Mouse (Mus musculus) cerebellum, adult 2 months (tissue): ENCODE results near the gene Rif1. TPM values are rescaled to one million over a fixed set of nuclear protein-coding genes. Genes with fewer than 3 reads are reported as not detected.

Experiments
- DNase-seq, 2 experiments: peaks; one replicate each; pipeline ENCODE4 v3.0.0; 2021
- H3K27ac ChIP-seq: fragments of 200-500 bp; 2 replicates; pipeline ENCODE4 v1.5.1; 2012; ENCODE audit warnings: low read length, control low read depth, inconsistent platforms; ENCODE audit not compliant: insufficient read depth
- H3K27me3 ChIP-seq: fragments of 200-500 bp; 2 replicates; pipeline ENCODE4 v1.6.1; 2012; ENCODE audit warnings: inconsistent platforms, mild to moderate bottlenecking, low read length, moderate library complexity; ENCODE audit not compliant: control insufficient read depth, insufficient read depth
- H3K4me1 ChIP-seq: fragments of 200-500 bp; 2 replicates; pipeline ENCODE4 v1.6.1; 2011; ENCODE audit warnings: low read length; ENCODE audit not compliant: control insufficient read depth, insufficient read depth
- H3K4me3 ChIP-seq: fragments of 200-500 bp; replicated peaks from 2 replicates; pipeline ENCODE3; 2011; ENCODE audit warnings: mild to moderate bottlenecking, low read depth, low read length, control low read depth; ENCODE audit not compliant: insufficient read depth
- CTCF ChIP-seq: fragments of 200-500 bp; IDR thresholded peaks from 2 replicates; pipeline ENCODE4 v1.5.1; 2011; ENCODE audit warnings: low read depth, mild to moderate bottlenecking, control low read depth, low read length, moderate library complexity, borderline replicate concordance; ENCODE audit not compliant: insufficient read depth
- POLR2A ChIP-seq: fragments of 200-500 bp; IDR thresholded peaks from 2 replicates; pipeline ENCODE4 v1.6.1; 2011; ENCODE audit warnings: low read length, control low read depth, borderline replicate concordance; ENCODE audit not compliant: insufficient read depth
- WGBS: fragments of 180-500 bp; shearing (Covaris S2); methylation state at CpG from one replicate; pipeline ENCODE4 v1.1.7; 2018; 5-methylcytosine and 5-hydroxymethylcytosine counted together
- polyA plus RNA-seq: library from polyadenylated mRNA; depleted of rRNA; stranded (reverse); fragments of >200 nt; gene quantifications from 2 replicates; pipeline ENCODE4 v1.2.3, GENCODE M21; 2012

Rif1 gene
- polyA plus RNA-seq, 1 experiment, result 33.7 TPM

GRCm38 (mm10) chr2:52055616-52056015, 17.0 kb upstream of the Rif1 start:
- 51% methylated on average over 4 of the region's 4 CpGs for WGBS
- Histone ChIP-seq H3K4me1 (no peaks in the 10 kb centered on the region), H3K27ac (no peak overlapping the region), H3K27me3 (no peaks in the 10 kb centered on the region), H3K4me3 (no peak overlapping the region)
- DNase-seq, result no peak
- TF ChIP-seq POLR2A, result no peak
- no peak for TF ChIP-seq CTCF

- H3K27me3 ChIP-seq, result no peaks in the 10 kb centered on the region
- no peak overlapping the region for H3K27ac ChIP-seq
- WGBS, result 78% methylated on average over 1 of the region's 1 CpGs
- H3K4me1 ChIP-seq, result no peaks in the 10 kb centered on the region
- no peak for DNase-seq
- no peak for TF ChIP-seq CTCF
- no peak for TF ChIP-seq POLR2A
- no peak overlapping the region for H3K4me3 ChIP-seq
Measured at GRCm38 (mm10) chr2:52057099-52057498, 15.5 kb upstream of the Rif1 start.

- DNase-seq, result no peak
- no peak for TF ChIP-seq CTCF
- TF ChIP-seq POLR2A, result no peak
- no peak overlapping the region for H3K4me3 ChIP-seq
- no peak overlapping the region for H3K27ac ChIP-seq
- H3K4me1 ChIP-seq, result no peaks in the 10 kb centered on the region
- H3K27me3 ChIP-seq, result no peaks in the 10 kb centered on the region
Measured at GRCm38 (mm10) chr2:52057681-52058080, 15.0 kb upstream of the Rif1 start.

- H3K4me1 ChIP-seq, result peaks cover 4% of the 10 kb centered on the region; the same call in 1 of the 2 replicates
- no peak for TF ChIP-seq POLR2A
- no peak for TF ChIP-seq CTCF
- no peak overlapping the region for H3K27ac ChIP-seq
- DNase-seq, result no peak
- H3K27me3 ChIP-seq, result no peaks in the 10 kb centered on the region
- no peak overlapping the region for H3K4me3 ChIP-seq
- 85% methylated on average over 1 of the region's 1 CpGs for WGBS
Measured at GRCm38 (mm10) chr2:52068641-52069040, 4.0 kb upstream of the Rif1 start.

- peaks cover 4% of the 10 kb centered on the region; the same call in 1 of the 2 replicates for H3K4me1 ChIP-seq
- H3K27ac ChIP-seq, result no peak overlapping the region
- no peak overlapping the region for H3K4me3 ChIP-seq
- WGBS, result 94% methylated on average over 5 of the region's 5 CpGs
- TF ChIP-seq POLR2A (no peak), CTCF (no peak)
- no peak for DNase-seq
- no peaks in the 10 kb centered on the region for H3K27me3 ChIP-seq
Measured at GRCm38 (mm10) chr2:52070816-52071215, 1.8 kb upstream of the Rif1 start.

GRCm38 (mm10) chr2:52071241-52071991, 1.2 kb upstream of the Rif1 start:
- TF ChIP-seq POLR2A (no peak), CTCF (no peak)
- H3K27ac ChIP-seq, result 0 out of 2 replicates have a peak overlapping the region, but pooled peaks have one; percentile 70
- no peak overlapping the region for H3K4me3 ChIP-seq
- peaks cover 4% of the 10 kb centered on the region; the same call in 1 of the 2 replicates for H3K4me1 ChIP-seq
- WGBS, result 86% methylated on average over 13 of the region's 13 CpGs
- DNase-seq, result no peak
- H3K27me3 ChIP-seq, result no peaks in the 10 kb centered on the region

- H3K27me3 ChIP-seq, result no peaks in the 10 kb centered on the region
- DNase-seq, result peak in 1 of 2 experiments; percentile 33
- TF ChIP-seq POLR2A, result no peak
- WGBS, result 13% methylated on average over 10 of the region's 10 CpGs
- peaks cover 4% of the 10 kb centered on the region; the same call in 1 of the 2 replicates for H3K4me1 ChIP-seq
- H3K27ac ChIP-seq, result peak overlapping the region; percentile 70
- peak overlapping the region; percentile 96 for H3K4me3 ChIP-seq
Measured at GRCm38 (mm10) chr2:52072065-52072490, 554 bp upstream of the Rif1 start.
